Mouse (Mus musculus) left cerebral cortex, postnatal 14 days (tissue): Measurements from ENCODE around the gene Fhl2. TPM values are rescaled to one million over a fixed set of nuclear protein-coding genes. Genes with fewer than 3 reads are reported as not detected.

Source experiments
- DNase-seq, 2 experiments: peaks; one replicate each; pipeline ENCODE4 v3.0.0; 2021 to 2022; ENCODE audit warnings: low spot score in 2 of 2, mixed read lengths in 1 of 2
- intact Hi-C: fragments of 180-260 bp; cut with DNase I; formaldehyde crosslinking; loops from one replicate; pipeline ENCODE4 v1.15.1; 2025
- total RNA-seq, 2 experiments: library from RNA; stranded (reverse); gene quantifications; 2 replicates each; pipeline ENCODE4 v1.2.3; 2021

Gene Fhl2
- total RNA-seq, 2 experiments from 2014 or later = 48.4 to 55.9 TPM

GRCm38 (mm10) chr1:43127820-43128610, 68.8 kb downstream of the Fhl2 start:
- intact Hi-C loops = no loop called here
- no peak for DNase-seq

- DNase-seq = no peak
- intact Hi-C loops = no loop called here
These were observed 69.6 kb downstream of the Fhl2 start for GRCm38 (mm10) chr1:43127196-43127595.

GRCm38 (mm10) chr1:43124726-43125125, 72.1 kb downstream of the Fhl2 start:
- no peak for DNase-seq
- intact Hi-C loops = no loop called here

GRCm38 (mm10) chr1:43122616-43123015, 74.2 kb downstream of the Fhl2 start:
- no peak for DNase-seq
- intact Hi-C loops = no loop called here

GRCm38 (mm10) chr1:43120950-43121349, 75.8 kb downstream of the Fhl2 start:
- intact Hi-C loops = no loop called here
- DNase-seq = no peak

- intact Hi-C loops = no loop called here
These were observed 79.3 kb downstream of the Fhl2 start for GRCm38 (mm10) chr1:43117435-43117834.

GRCm38 (mm10) chr1:43112882-43113281, 83.9 kb downstream of the Fhl2 start:
- intact Hi-C loops = no loop called here
- DNase-seq = peak; percentile 79 to 86

More at GRCm38 (mm10) chr1:43117435-43117834, 79.3 kb downstream of the Fhl2 start:
- no peak for DNase-seq

GRCm38 (mm10) chr1:43110556-43110955, 86.2 kb downstream of the Fhl2 start:
- intact Hi-C loops = no loop called here
- peak in 1 of 2 experiments; percentile 32 for DNase-seq

GRCm38 (mm10) chr1:43108729-43109128, 88.1 kb downstream of the Fhl2 start:
- intact Hi-C loops = no loop called here
- DNase-seq = no peak

- intact Hi-C loops = no loop called here
- DNase-seq = peak; percentile 90 to 93
These were observed 98.5 kb downstream of the Fhl2 start, which contains the start of the genes Tgfbrap1 and AI597479 for GRCm38 (mm10) chr1:43098031-43098984. TSS of gene Tgfbrap1 (minus strand) at chr1:43098637. TSS of gene AI597479 (plus strand) at chr1:43098710.

- DNase-seq = no peak
- intact Hi-C loops = no loop called here
These were observed 102.6 kb downstream of the Fhl2 start for GRCm38 (mm10) chr1:43094206-43094605.

GRCm38 (mm10) chr1:43092056-43093015, 104.4 kb downstream of the Fhl2 start:
- intact Hi-C loops = no loop called here
- DNase-seq = peak; percentile 51 to 63

GRCm38 (mm10) chr1:43091306-43092055, 105.3 kb downstream of the Fhl2 start:
- intact Hi-C loops = no loop called here
- no peak for DNase-seq

GRCm38 (mm10) chr1:43090418-43090817, 106.4 kb downstream of the Fhl2 start:
- intact Hi-C loops = no loop called here
- no peak for DNase-seq

- DNase-seq = no peak
- intact Hi-C loops = no loop called here
These were observed 113.8 kb downstream of the Fhl2 start for GRCm38 (mm10) chr1:43082946-43083345.

GRCm38 (mm10) chr1:43078124-43078523, 118.7 kb downstream of the Fhl2 start:
- intact Hi-C loops = no loop called here
- DNase-seq = no peak

- intact Hi-C loops = no loop called here
- no peak for DNase-seq
These were observed 122.0 kb downstream of the Fhl2 start for GRCm38 (mm10) chr1:43074791-43075190.
